Mouse (Mus musculus) stomach, postnatal 0 days (tissue): Measurements from ENCODE around the gene Tfcp2.

Experiments used
- CTCF ChIP-seq: IDR thresholded peaks from 2 replicates; pipeline ENCODE4 v1.5.1; 2016; ENCODE audit warnings: antibody characterized with exemption, low read depth, mild to moderate bottlenecking, moderate library complexity
- EP300 ChIP-seq: optimal IDR thresholded peaks from 2 replicates; pipeline ENCODE3; 2016; ENCODE audit warnings: antibody characterized with exemption

DNA sequence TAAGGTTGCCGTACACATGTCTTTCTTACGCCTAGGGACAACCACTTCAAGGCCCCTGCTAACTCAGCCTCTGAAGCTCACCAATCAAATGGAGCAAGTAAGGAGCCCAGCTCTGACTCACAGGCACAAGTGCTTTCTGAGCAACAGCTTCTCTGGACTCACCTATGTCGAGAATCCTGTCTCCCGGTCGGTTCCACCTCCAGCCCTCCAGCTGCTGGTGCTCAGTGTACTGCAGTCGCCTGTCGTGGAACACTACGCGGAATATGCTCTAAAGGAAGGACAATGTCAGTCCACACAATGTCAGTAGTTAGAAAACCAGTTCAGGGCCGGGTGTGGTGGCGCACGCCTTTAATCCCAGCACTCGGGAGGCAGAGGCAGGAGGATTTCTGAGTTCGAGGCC lies 26.4 kb downstream of the Tfcp2 start:
- no peak for TF ChIP-seq CTCF
- TF ChIP-seq EP300 = no peak
